Mouse (Mus musculus): ENCODE results near the gene Taf1. TPM values are rescaled to one million over a fixed set of nuclear protein-coding genes. Genes with fewer than 3 reads are reported as not detected.

The Taf1 gene
- total and polyA plus RNA-seq, 2 experiments from 2014 or later = 12.5 to 20.0 TPM

GRCm38 (mm10) chrX:101645286-101645685, 112.8 kb downstream of the Taf1 start:
- WGBS = 64% methylated on average over 2 of the region's 2 CpGs

GRCm38 (mm10) chrX:101646621-101647020, 114.1 kb downstream of the Taf1 start:
- 86% methylated on average over 5 of the region's 5 CpGs for WGBS
- Histone ChIP-seq H3K9ac (replicated peaks; ENCODE audit: low read length) (no peak overlapping the region), H3K4me3 (ENCODE audit: low read length) (no peak overlapping the region), H3K36me3 (ENCODE audit: insufficient read depth, low read length) (no peaks in the 10 kb centered on the region), H3K27me3 (ENCODE audit: insufficient read depth, low read length) (no peaks in the 10 kb centered on the region), H3K9me3 (ENCODE audit: low read length) (no peaks in the 10 kb centered on the region), H3K4me2 (ENCODE audit: low read depth, low read length) (no peak overlapping the region), H3K27ac (no peak overlapping the region), H3K4me1 (ENCODE audit: insufficient read depth, low read length) (no peaks in the 10 kb centered on the region)
- TF ChIP-seq CTCF (IDR thresholded peaks at IDR 0.05; ENCODE audit: low read depth) = no peak
- no peak for DNase-seq (ENCODE audit: low spot score)
- no peak for ATAC-seq

More at GRCm38 (mm10) chrX:101645286-101645685, 112.8 kb downstream of the Taf1 start:
- H3K4me1 ChIP-seq (ENCODE audit: insufficient read depth, low read length) = no peaks in the 10 kb centered on the region
- no peaks in the 10 kb centered on the region for H3K9me3 ChIP-seq (ENCODE audit: low read length)
- no peaks in the 10 kb centered on the region for H3K27me3 ChIP-seq (ENCODE audit: insufficient read depth, low read length)
- H3K36me3 ChIP-seq (ENCODE audit: insufficient read depth, low read length) = no peaks in the 10 kb centered on the region
- TF ChIP-seq CTCF (IDR thresholded peaks at IDR 0.05; ENCODE audit: low read depth) = no peak
- H3K4me2 ChIP-seq (ENCODE audit: low read depth, low read length) = no peak overlapping the region
- ATAC-seq (no peak), DNase-seq (ENCODE audit: low spot score) (no peak)
- no peak overlapping the region for H3K9ac ChIP-seq (replicated peaks; ENCODE audit: low read length)
- no peak overlapping the region for H3K4me3 ChIP-seq (ENCODE audit: low read length)
- H3K27ac ChIP-seq = no peak overlapping the region

Other genes starting within 250 kb of the Taf1 start
- gene Nlgn3, start 233.6 kb upstream of the Taf1 start, total RNA-seq (2014; rRNA removed) = 152 and 171 TPM in 2 replicates
- 59.7 and 70.1 TPM in 2 replicates for gene Nlgn3, start 233.6 kb upstream of the Taf1 start, polyA plus RNA-seq (2015; fragmentation: Nextera tagmentation; extraction: Ambion mirVana)
- 0.68 and 4.0 TPM in 2 replicates for gene Gjb1, start 156.4 kb upstream of the Taf1 start, total RNA-seq (2014; rRNA removed)
- gene Gjb1, start 156.4 kb upstream of the Taf1 start, polyA plus RNA-seq (2015; fragmentation: Nextera tagmentation; extraction: Ambion mirVana) = 2.0 and 2.5 TPM in 2 replicates
- gene Zmym3, start 111.9 kb upstream of the Taf1 start, total RNA-seq (2014; rRNA removed) = 169 and 208 TPM in 2 replicates
- 91.9 and 93.3 TPM in 2 replicates for gene Zmym3, start 111.9 kb upstream of the Taf1 start, polyA plus RNA-seq (2015; fragmentation: Nextera tagmentation; extraction: Ambion mirVana)
- gene Nono, start 103.4 kb upstream of the Taf1 start, total RNA-seq (2014; rRNA removed) = 201 and 220 TPM in 2 replicates
- gene Nono, start 103.4 kb upstream of the Taf1 start, polyA plus RNA-seq (2015; fragmentation: Nextera tagmentation; extraction: Ambion mirVana) = 187 and 189 TPM in 2 replicates
- 1.6 and 4.9 TPM in 2 replicates for gene Itgb1bp2, start 83.6 kb upstream of the Taf1 start, total RNA-seq (2014; rRNA removed)
- 0.58 and 1.1 TPM in 2 replicates for gene Itgb1bp2, start 83.6 kb upstream of the Taf1 start, polyA plus RNA-seq (2015; fragmentation: Nextera tagmentation; extraction: Ambion mirVana)
- 118 and 130 TPM in 2 replicates for gene Ogt, start 107.3 kb downstream of the Taf1 start, total RNA-seq (2014; rRNA removed)
- 88.6 and 99.7 TPM in 2 replicates for gene Ogt, start 107.3 kb downstream of the Taf1 start, polyA plus RNA-seq (2015; fragmentation: Nextera tagmentation; extraction: Ambion mirVana)
- gene Cxcr3, start 201.5 kb downstream of the Taf1 start, total RNA-seq (2014; rRNA removed) = 0.16 TPM in 1 of 2 replicates, not detected in the other
- 0.08 and 0.30 TPM in 2 replicates for gene Cxcr3, start 201.5 kb downstream of the Taf1 start, polyA plus RNA-seq (2015; fragmentation: Nextera tagmentation; extraction: Ambion mirVana)

Data from hindbrain, postnatal 0 days (tissue).